Mouse (Mus musculus) cerebellum, adult 9-10 months (tissue): ENCODE measurements around the gene Defa20.
"Not testable (repeated sequence)": the region's sequence is repeated elsewhere in the genome, so short reads cannot be mapped to it uniquely, and the experiment has no call there.

ENCODE experiments used
- DNase-seq: peaks from one replicate; pipeline ENCODE4 v3.0.0; 2022

Defa20 gene

GRCm38 (mm10) chr8:21508958-21509357, at the start of gene Defa20:
Defa20 (plus strand) TSS chr8:21509258.
- not testable (repeated sequence) for DNase-seq

- DNase-seq, result not testable (repeated sequence)
Observed at GRCm38 (mm10) chr8:21528732-21529131, 19.7 kb downstream of the Defa20 start, which contains the start of gene Defa32. Defa32 (plus strand) TSS chr8:21529032.
